Mouse (Mus musculus) T-cell, adult 2 months (primary cell): ENCODE data around the gene Angptl2.
"Not testable (repeated sequence)": the region's sequence is repeated elsewhere in the genome, so short reads cannot be mapped to it uniquely, and the experiment has no call there.

Source experiments
- DNase-seq: peaks from one replicate; pipeline ENCODE4 v3.0.0; 2022; ENCODE audit warnings: low spot score

Gene Angptl2

DNA sequence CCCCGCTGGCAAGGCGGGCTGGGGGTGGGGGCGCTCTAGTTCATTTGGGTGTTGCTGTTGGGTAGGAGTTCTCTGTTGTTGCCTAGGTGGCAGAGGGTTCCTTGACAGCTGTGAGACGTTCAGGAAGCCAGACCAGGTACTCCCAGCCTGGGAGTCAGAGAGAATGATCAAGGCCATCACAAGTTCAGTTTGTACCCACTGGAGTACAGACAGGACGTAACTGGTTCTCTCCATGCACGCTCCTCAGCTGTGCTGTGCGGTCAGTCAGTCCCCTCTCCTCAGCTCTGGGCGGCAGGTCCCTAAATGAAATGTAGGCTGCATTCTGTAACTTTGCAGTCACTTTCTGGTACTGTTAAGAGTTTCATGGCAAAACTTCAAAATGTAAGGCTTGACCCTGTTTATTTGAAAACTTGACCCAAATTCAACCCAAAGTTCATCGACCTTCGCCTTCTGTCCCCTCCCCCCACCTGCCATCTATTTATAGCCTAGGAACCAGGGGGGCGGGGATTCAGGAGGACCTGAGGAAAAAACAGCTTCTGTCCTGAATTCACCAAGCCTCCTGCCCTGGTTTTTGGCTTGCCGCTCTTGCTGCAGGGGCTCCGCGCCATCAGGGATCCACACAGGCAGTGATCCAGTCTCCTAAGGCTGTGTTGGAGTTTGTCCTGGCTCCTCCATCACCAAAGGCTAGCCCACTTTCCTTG lies 15.4 kb upstream of the Angptl2 start:
- no peak for DNase-seq

GRCm38 (mm10) chr2:33203284-33203683 lies 12.6 kb upstream of the Angptl2 start:
- DNase-seq, result no peak

DNA sequence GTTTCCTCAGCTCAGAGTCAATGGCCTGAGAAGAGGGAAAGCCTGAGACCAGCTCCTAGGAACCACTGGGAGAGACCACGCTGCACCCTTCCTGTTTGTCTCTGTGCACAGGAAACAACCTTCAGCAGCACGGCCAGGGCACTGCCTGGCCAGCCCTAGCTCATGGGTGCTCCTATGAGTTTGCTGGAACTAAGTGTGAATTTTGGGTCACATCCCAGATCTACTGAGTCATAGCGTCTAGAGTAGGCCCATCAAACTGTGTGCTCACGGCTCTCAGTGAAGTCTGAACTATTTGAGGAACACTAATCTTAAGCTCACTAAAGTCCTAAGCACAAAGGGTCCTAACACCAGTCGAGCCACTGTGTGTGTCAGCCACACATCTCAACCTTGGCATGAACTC lies 10.9 kb upstream of the Angptl2 start:
- no peak for DNase-seq

DNA sequence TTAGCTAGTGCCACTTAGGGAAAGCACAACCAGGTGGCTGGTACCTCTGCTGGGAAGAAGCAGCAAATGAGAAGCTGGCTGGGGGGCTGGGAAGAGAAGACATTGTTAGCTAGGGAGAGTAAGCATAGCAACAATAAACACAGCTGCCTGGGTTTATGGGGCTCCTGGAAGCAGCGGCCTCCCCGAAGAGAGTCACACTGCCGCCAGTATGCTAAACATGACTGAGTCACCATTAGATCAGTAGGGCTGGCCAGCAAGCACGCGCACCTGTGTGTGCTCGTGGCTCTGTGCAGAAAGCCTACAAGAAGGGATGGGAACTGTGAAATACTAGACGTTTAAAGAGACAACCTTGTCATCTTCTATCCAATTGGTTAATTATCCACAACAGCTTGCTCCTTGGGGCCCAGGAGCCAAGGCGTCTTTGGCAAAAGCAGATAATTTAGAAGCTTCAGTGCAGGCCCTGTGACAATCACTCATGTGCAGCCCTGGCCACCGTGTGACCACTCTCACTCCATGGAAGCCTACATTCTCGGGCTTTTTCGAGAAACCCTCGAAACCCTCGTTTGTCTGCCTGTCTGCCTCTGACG lies 9.8 kb upstream of the Angptl2 start:
- no peak for DNase-seq

DNA sequence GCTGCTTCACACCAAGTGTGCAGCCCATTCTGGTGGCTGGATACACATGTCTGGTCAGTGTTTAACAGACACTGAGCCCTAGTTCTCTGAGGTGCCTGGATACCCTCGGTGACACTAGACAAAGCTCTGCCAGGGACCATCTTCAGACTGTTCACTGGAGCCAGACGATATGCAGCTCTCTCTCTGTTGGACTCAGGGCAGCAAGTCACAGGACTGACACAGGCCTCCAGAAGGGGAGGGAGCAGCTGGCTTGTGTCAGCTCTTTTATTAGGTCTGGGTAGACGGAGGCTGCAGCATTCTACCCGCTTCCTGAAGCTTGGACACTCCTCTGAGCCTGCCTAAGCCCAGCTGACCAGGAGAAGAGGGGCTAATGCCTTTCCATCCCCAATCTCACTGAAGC lies 8.8 kb upstream of the Angptl2 start:
- DNase-seq, result no peak

- no peak for DNase-seq
Observed at GRCm38 (mm10) chr2:33208134-33208533, 7.7 kb upstream of the Angptl2 start.

DNA sequence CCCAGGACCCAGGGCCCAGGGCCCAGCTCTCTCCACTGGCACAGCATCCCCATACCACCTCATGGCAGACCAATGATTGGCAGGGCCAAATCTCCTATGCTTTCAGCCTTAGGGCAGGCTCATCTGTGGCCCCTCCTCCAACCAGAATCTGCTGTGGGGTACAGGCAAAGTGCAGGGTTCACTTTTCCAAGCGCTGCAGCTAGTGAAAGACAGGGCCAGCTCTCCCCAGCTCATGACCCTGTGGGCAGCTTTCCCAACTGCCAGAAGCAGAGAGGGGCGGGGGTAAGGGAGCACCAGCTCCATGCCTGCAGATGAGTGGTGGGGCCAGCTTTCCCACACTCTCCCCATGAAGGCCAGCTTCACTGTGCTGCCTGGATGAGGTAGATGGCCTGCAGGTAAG lies 5.0 kb upstream of the Angptl2 start:
- DNase-seq, result no peak

- DNase-seq, result not testable (repeated sequence)
Observed at GRCm38 (mm10) chr2:33211263-33211662, 4.6 kb upstream of the Angptl2 start.

DNA sequence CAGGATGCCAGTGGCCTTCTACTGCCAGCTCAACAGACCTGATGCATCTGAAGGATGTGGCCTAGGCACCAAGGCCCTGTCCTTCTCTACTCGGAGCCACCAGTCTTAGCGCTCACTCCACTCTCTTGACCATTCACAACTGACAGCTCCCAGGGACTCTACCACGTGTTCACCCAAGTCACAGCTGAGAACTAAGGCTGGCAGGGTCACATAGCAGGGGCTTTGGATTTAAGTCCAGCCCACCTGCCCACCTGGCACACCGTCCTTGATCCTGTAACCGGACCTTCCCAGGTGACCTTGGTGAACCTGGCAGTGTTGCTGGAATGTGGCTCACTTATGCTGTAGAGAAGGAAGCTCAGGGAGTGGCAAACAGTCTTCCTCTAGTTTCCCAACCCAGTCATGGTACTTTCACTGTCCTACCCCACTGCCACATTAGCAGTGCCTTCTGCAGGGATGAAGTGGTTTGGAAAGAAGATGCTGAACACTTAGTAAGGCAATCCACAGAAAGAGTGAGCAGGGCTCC lies 631 bp upstream of the Angptl2 start:
- no peak for DNase-seq

- no peak for DNase-seq
Observed at GRCm38 (mm10) chr2:33216645-33217424, 966 bp downstream of the Angptl2 start.

GRCm38 (mm10) chr2:33217425-33217794 lies 1.5 kb downstream of the Angptl2 start:
- DNase-seq, result no peak

DNA sequence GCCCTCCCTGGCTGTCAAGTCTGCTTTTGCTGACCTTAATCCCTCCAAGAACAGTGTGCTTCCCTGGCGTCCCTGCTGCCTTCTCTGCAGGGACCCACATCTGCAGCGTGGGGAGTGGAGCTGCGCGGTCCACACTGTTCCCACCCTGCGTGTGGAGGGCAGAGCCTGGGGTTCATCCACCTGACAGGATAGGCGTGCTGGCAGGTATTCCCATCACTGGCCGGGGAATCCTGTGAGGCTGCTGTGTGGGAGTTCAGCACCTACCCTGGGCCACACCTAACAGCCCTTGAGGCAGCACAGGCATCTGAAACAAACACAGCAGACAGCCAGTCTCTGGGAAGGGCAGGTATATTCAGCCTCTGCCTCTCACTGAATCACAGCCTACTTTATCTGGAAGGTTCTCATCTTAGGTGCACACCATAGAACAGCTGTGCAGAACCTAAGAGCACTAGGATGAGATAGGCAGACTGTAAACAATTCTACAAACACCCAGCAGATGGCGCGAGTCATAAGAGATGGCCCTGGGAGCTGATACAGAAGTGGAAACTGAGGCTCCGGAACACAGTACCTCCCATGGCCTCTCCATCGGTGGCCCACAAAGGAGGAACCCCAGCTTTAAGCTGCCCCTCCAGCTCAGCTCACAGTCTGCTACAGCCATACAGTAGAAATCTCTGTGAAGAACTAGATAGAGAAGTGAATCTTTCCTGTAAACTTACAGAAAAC lies 3.2 kb downstream of the Angptl2 start:
- no peak for DNase-seq

DNA sequence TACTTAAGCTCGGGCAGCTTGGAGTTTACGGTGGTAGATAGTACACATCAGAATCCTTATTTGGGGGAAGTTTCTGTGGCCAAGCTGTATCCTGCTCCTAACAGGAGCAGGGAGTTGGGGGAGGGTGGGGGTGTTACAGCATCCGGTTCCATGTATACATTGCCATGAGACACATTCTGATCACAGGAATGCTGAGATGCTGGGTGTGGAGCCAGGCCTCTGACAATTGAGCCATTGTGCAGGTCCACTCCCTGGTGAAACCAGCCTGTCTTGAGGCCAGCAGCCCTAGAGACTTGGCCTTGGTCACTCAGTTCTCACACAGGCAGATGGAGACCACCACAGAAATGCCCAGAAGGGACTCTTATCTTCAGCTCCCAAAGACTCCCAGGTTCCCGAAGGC lies 3.8 kb downstream of the Angptl2 start:
- DNase-seq, result no peak

DNA sequence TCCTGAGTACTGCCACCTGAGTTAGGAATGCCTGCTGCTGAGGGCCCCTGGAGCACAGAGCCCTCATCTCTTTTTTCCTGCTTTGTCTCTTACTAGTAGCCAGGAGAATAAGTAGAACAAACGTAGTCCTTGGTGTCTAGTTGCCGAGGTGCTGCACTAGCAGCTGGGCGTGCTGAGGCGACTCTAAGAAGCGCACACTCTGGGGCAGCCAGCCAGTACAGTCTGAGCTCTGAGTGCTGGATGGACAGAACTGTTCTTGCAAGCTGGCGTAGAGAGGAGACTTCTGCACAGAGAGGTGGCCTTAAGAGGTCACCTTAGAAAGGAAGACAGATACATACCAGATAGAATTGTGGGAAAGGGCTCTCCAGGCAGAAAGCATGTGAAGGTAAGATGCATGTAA lies 4.4 kb downstream of the Angptl2 start:
- no peak for DNase-seq

GRCm38 (mm10) chr2:33220674-33221338 lies 4.9 kb downstream of the Angptl2 start:
- DNase-seq, result no peak

GRCm38 (mm10) chr2:33221339-33221900 lies 5.6 kb downstream of the Angptl2 start:
- no peak for DNase-seq

- no peak for DNase-seq
Observed at GRCm38 (mm10) chr2:33222480-33222879, 6.6 kb downstream of the Angptl2 start.

DNA sequence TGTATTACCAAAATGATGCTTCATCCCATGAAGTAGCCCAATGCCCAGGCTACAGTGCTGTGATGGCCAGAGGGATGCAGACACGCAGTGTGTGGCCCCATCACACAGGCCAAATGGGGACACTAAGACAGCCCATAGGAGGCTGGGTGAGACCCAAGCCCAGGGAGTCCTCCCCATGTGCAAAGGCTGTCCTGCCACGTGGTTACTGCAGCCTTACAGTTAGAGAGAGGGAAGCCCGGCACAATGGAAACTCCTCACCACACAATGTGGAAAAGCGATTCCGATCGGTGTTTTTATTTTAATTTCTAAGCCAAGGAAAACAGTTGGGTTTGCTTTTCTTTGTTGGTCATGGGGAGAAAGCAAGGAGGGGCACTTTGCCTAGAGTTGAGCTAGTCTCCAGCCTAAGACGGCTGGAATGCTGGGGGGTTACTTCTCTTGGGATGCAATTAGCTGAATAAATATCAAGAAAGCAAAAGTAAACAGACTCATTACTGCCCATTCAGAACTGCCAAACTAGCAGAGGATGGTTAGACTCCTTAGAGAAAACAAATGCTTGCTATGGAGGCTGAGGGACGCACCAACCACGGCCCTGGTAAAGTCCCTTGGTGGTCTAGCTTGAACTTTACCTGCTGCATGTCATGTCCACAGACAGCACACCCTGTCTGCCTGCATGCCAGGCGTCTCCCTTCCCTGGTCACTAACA lies 7.9 kb downstream of the Angptl2 start:
- no peak for DNase-seq

GRCm38 (mm10) chr2:33225921-33226320 lies 10.1 kb downstream of the Angptl2 start:
- DNase-seq, result no peak

GRCm38 (mm10) chr2:33228077-33228476 lies 12.2 kb downstream of the Angptl2 start:
- no peak for DNase-seq

DNA sequence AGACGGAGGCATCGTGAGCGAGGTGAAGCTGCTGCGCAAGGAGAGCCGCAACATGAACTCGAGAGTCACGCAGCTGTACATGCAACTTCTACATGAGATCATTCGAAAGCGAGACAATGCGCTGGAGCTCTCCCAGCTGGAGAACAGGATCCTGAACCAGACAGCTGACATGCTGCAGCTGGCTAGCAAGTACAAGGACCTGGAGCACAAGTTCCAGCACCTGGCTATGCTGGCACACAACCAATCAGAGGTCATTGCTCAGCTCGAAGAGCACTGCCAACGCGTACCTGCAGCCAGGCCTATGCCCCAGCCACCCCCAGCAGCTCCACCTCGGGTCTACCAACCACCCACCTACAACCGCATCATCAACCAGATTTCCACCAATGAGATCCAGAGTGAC lies 12.7 kb downstream of the Angptl2 start:
- DNase-seq, result no peak
